27 mouse cellular contexts compared by ENCODE assay signal in the genomic region with DNA sequence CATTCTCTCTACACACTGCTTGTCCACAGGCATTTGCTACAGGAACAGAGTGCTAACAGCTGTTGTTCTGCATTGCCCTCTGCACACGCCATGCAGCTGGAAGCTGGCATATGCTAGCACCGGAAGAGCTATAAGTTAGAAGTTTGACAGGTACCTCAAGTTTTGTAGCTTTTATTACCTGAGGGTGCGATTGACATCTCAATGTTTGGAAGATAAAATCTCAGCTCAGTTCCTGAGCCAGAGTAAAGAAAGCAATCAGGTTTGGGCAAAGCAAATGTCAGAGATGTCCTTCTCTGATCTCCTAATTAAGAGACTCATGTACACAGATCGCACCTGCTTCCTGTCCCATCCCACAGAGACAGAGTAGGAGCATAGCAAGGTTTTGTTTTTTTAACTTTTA. TPM values are rescaled to one million over a fixed set of nuclear protein-coding genes. Genes with fewer than 3 reads are reported as not detected.
"Had no signal": no experiment of that assay in that cellular context is flagged by ENCODE, and none has a peak within 500 bp of the region (broad histone marks: within the 10 kb centered on the region; RNA-seq: fewer than 3 reads in every experiment).

No protein-coding gene starts in this region.

- ATAC-seq: liver, postnatal 0 days; midbrain, embryonic 16.5 days had no signal

- H3K27ac ChIP-seq: liver, embryonic 13.5 days; liver, embryonic 15.5 days; macrophage; midbrain, embryonic 10.5 days; midbrain, embryonic 12.5 days; neural tube, embryonic 13.5 days; neural tube, embryonic 15.5 days had no signal

- H3K36me3 ChIP-seq: neural tube, embryonic 15.5 days had no signal

- H3K4me2 ChIP-seq: liver, embryonic 13.5 days; liver, embryonic 15.5 days; midbrain, embryonic 12.5 days; neural tube, embryonic 13.5 days; neural tube, embryonic 15.5 days had no signal

- H3K4me1 ChIP-seq: liver, embryonic 13.5 days; liver, embryonic 15.5 days; megakaryocyte, embryonic 14.5 days; midbrain, embryonic 10.5 days; neural tube, embryonic 13.5 days; neural tube, embryonic 15.5 days had no signal

- H3K4me3 ChIP-seq: liver, embryonic 13.5 days; liver, embryonic 15.5 days; megakaryocyte, embryonic 14.5 days; midbrain, embryonic 10.5 days; midbrain, embryonic 12.5 days; myocyte; neural tube, embryonic 13.5 days; neural tube, embryonic 15.5 days had no signal

- H3K9me3 ChIP-seq: liver, embryonic 13.5 days; liver, embryonic 15.5 days; megakaryocyte, embryonic 14.5 days; midbrain, embryonic 10.5 days; midbrain, embryonic 12.5 days; neural tube, embryonic 13.5 days; neural tube, embryonic 15.5 days had no signal

- H3K27me3 ChIP-seq: liver, embryonic 13.5 days; liver, embryonic 15.5 days; midbrain, embryonic 12.5 days; neural tube, embryonic 13.5 days; neural tube, embryonic 15.5 days had no signal

- H3K9ac ChIP-seq: liver, embryonic 13.5 days; liver, embryonic 15.5 days; liver, postnatal 0 days; midbrain, embryonic 12.5 days; neural tube, embryonic 13.5 days; neural tube, embryonic 15.5 days had no signal

- DNase-seq: liver, embryonic 13.5 days; liver, postnatal 0 days; lung, postnatal 14 days; midbrain, embryonic 14.5 days; retina, postnatal 1 day; right cerebral cortex, adult 18-20 months; right cerebral cortex, postnatal 25 days; right cerebral cortex, postnatal 4 days; spleen, adult 18-20 months; thymus, adult 18-20 months; thymus, postnatal 25 days; thymus, postnatal 4 days had no signal

RNA-seq across cellular contexts. Expression of gene Ucma, which starts 10.9 kb away (rescaled TPM):
- total RNA-seq: megakaryocyte progenitor cell, adult 5-6 weeks had no signal
- polyA plus RNA-seq: liver, embryonic 13.5 days; liver, postnatal 0 days; lung, postnatal 0 days; macrophage; midbrain, embryonic 10.5 days; midbrain, embryonic 12.5 days; neural tube, embryonic 13.5 days; neural tube, embryonic 15.5 days; small intestine, adult 2 months; stomach, embryonic 14.5 days; stomach, embryonic 16.5 days; urinary bladder, adult 2 months had no signal
